Mouse (Mus musculus) leukemia stem cell, adult 10-12 weeks (primary cell): ENCODE data around the gene Gm20777. TPM values are rescaled to one million over a fixed set of nuclear protein-coding genes. Genes with fewer than 3 reads are reported as not detected.

Source experiments
- polyA plus RNA-seq: library from polyadenylated mRNA; stranded (reverse); fragments of >175 nt; gene quantifications from 2 replicates; pipeline ENCODE4 v1.2.3, GENCODE M21; 2012; ENCODE audit warnings: low replicate concordance

Gene Gm20777
- not detected in 2 replicates for polyA plus RNA-seq

DNA sequence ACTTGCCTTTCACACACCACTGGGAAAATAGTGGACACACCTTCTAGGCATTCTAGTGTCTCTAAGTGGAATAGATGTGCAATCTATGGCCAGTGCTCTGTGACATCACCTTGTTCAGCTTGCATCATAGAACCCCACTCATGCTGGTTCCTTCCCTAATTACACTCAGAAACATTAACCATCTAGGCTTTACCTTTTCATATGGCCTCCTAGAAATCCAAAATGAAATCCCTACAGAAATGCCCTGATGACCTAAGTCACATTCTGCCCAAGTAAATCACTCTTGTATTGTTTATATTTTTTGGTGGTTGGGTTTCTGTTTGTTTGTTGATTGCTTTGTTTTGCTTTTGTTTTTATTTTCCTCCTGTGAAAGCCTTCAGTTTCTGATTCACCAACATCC is at the start of gene Gm20777:
Gm20777 (minus strand) TSS at position 101 of the 400 bp plus-strand sequence.

Other genes with a start within 250 kb of the Gm20777 start
- not detected in 2 replicates for gene Gm20737, start 216.4 kb downstream of the Gm20777 start, polyA plus RNA-seq
- gene Gm21775, start 199.0 kb downstream of the Gm20777 start, polyA plus RNA-seq: not detected in 2 replicates
- not detected in 2 replicates for gene Gm21900, start 136.1 kb downstream of the Gm20777 start, polyA plus RNA-seq